Mouse (Mus musculus) hindbrain, embryonic 13.5 days (tissue): ENCODE data around the gene Mc3r. TPM values are rescaled to one million over a fixed set of nuclear protein-coding genes. Genes with fewer than 3 reads are reported as not detected.

Source experiments
- ATAC-seq: fragments of 200-750 bp; cut with Nextera tagmentation; 2 replicates; pipeline ENCODE4 v1.8.0; 2017; ENCODE audit warnings: moderate TSS enrichment; ENCODE audit not compliant: low FRiP score
- H3K27ac ChIP-seq: fragments of 300-500 bp; sonication (generic); 2 replicates; pipeline ENCODE4 v1.5.1; 2015; ENCODE audit warnings: inconsistent platforms, mild to moderate bottlenecking, moderate library complexity
- H3K27me3 ChIP-seq: fragments of 300-500 bp; sonication (generic); 2 replicates; pipeline ENCODE4 v1.6.1; 2015; ENCODE audit warnings: mild to moderate bottlenecking, inconsistent platforms
- H3K36me3 ChIP-seq: fragments of 300-500 bp; sonication (generic); 2 replicates; pipeline ENCODE4 v1.6.1; 2015; ENCODE audit warnings: mild to moderate bottlenecking, inconsistent platforms
- H3K4me1 ChIP-seq: fragments of 300-500 bp; sonication (generic); replicated peaks from 2 replicates; pipeline ENCODE4 v1.6.1; 2015; ENCODE audit warnings: inconsistent platforms
- H3K4me2 ChIP-seq: fragments of 300-500 bp; sonication (generic); 2 replicates; pipeline ENCODE4 v1.6.1; 2015; ENCODE audit warnings: inconsistent platforms, mild to moderate bottlenecking, moderate library complexity
- H3K4me3 ChIP-seq: fragments of 300-500 bp; sonication (generic); 2 replicates; pipeline ENCODE4 v1.5.1; 2015; ENCODE audit warnings: mild to moderate bottlenecking, inconsistent platforms
- H3K9ac ChIP-seq: fragments of 300-500 bp; sonication (generic); 2 replicates; pipeline ENCODE4 v1.6.1; 2015; ENCODE audit warnings: mild to moderate bottlenecking, inconsistent platforms
- H3K9me3 ChIP-seq: fragments of 300-500 bp; sonication (generic); 2 replicates; pipeline ENCODE4 v1.6.1; 2016; ENCODE audit warnings: inconsistent platforms
- WGBS: fragments of 180-500 bp; shearing (Covaris S2); methylation state at CpG from one replicate; pipeline ENCODE4 v1.1.7; 2015; 5-methylcytosine and 5-hydroxymethylcytosine counted together
- polyA plus RNA-seq: library from polyadenylated mRNA; unstranded; fragments of >200 nt; fragmentation: Nextera tagmentation; extraction: Ambion mirVana; gene quantifications from 2 replicates; pipeline ENCODE4 v1.2.1, GENCODE M21; 2015

Gene Mc3r
- polyA plus RNA-seq, 1 experiment from 2014 or later = 0.06 TPM

GRCm38 (mm10) chr2:172257471-172258065 lies 9.3 kb downstream of the Mc3r start:
- H3K4me1 ChIP-seq = 0 out of 2 replicates have a peak, but pooled peaks cover 3% of the 10 kb centered on the region
- ATAC-seq = no peak
- no peak overlapping the region for H3K4me3 ChIP-seq
- H3K9ac ChIP-seq = no peak overlapping the region
- H3K27me3 ChIP-seq = no peaks in the 10 kb centered on the region; the same call in 1 of the 2 replicates
- H3K9me3 ChIP-seq = peaks cover 6% of the 10 kb centered on the region; the same call in 1 of the 2 replicates
- 34% methylated on average over 12 of the region's 12 CpGs for WGBS
- no peak overlapping the region for H3K27ac ChIP-seq
- no peaks in the 10 kb centered on the region for H3K36me3 ChIP-seq
- H3K4me2 ChIP-seq = no peak overlapping the region

GRCm38 (mm10) chr2:172260064-172260463 lies 11.8 kb downstream of the Mc3r start:
- no peak for ATAC-seq
- H3K4me2 ChIP-seq = no peak overlapping the region
- no peaks in the 10 kb centered on the region for H3K36me3 ChIP-seq
- no peak overlapping the region for H3K9ac ChIP-seq
- H3K27ac ChIP-seq = no peak overlapping the region
- 0 out of 2 replicates have a peak, but pooled peaks cover 3% of the 10 kb centered on the region for H3K4me1 ChIP-seq
- no peaks in the 10 kb centered on the region for H3K27me3 ChIP-seq
- peaks cover 6% of the 10 kb centered on the region; the same call in 1 of the 2 replicates for H3K9me3 ChIP-seq
- 87% methylated on average over 5 of the region's 5 CpGs for WGBS
- no peak overlapping the region for H3K4me3 ChIP-seq

GRCm38 (mm10) chr2:172261441-172261840 lies 13.1 kb downstream of the Mc3r start:
- Histone ChIP-seq H3K4me3 (no peak overlapping the region), H3K4me1 (0 out of 2 replicates have a peak, but pooled peaks cover 7% of the 10 kb centered on the region), H3K4me2 (no peak overlapping the region), H3K9me3 (peaks cover 6% of the 10 kb centered on the region; the same call in 1 of the 2 replicates), H3K27ac (no peak overlapping the region), H3K9ac (no peak overlapping the region), H3K27me3 (no peaks in the 10 kb centered on the region), H3K36me3 (no peaks in the 10 kb centered on the region)
- WGBS = 82% methylated on average over 4 of the region's 4 CpGs
- ATAC-seq = no peak

- Histone ChIP-seq H3K9ac (no peak overlapping the region), H3K27ac (no peak overlapping the region)
- WGBS = 90% methylated on average over 6 of the region's 6 CpGs
Observed at GRCm38 (mm10) chr2:172263216-172263615, 14.9 kb downstream of the Mc3r start.

GRCm38 (mm10) chr2:172269907-172270306 lies 21.6 kb downstream of the Mc3r start:
- Histone ChIP-seq H3K9ac (0 out of 2 replicates have a peak overlapping the region, but pooled peaks have one; percentile 39), H3K4me2 (no peak overlapping the region), H3K9me3 (no peaks in the 10 kb centered on the region), H3K27me3 (no peaks in the 10 kb centered on the region), H3K4me1 (peaks cover 26% of the 10 kb centered on the region), H3K4me3 (no peak overlapping the region), H3K36me3 (no peaks in the 10 kb centered on the region), H3K27ac (peak overlapping the region; percentile 83)
- 0 out of 2 replicates have a peak, but pooled peaks have one; percentile 46 for ATAC-seq
- WGBS = 77% methylated on average over 11 of the region's 11 CpGs

More at GRCm38 (mm10) chr2:172263216-172263615, 14.9 kb downstream of the Mc3r start:
- no peak overlapping the region for H3K4me3 ChIP-seq
- no peaks in the 10 kb centered on the region for H3K36me3 ChIP-seq
- no peak overlapping the region for H3K4me2 ChIP-seq
- no peak for ATAC-seq
- no peaks in the 10 kb centered on the region for H3K27me3 ChIP-seq
- H3K4me1 ChIP-seq = 0 out of 2 replicates have a peak, but pooled peaks cover 4% of the 10 kb centered on the region
- peaks cover 6% of the 10 kb centered on the region; the same call in 1 of the 2 replicates for H3K9me3 ChIP-seq

GRCm38 (mm10) chr2:172270485-172270944 lies 22.2 kb downstream of the Mc3r start:
- ATAC-seq = no peak
- Histone ChIP-seq H3K27me3 (no peaks in the 10 kb centered on the region), H3K9me3 (no peaks in the 10 kb centered on the region), H3K9ac (peak overlapping the region; percentile 39; the same call in 1 of the 2 replicates), H3K4me3 (no peak overlapping the region), H3K4me2 (no peak overlapping the region), H3K27ac (peak overlapping the region; percentile 83), H3K36me3 (no peaks in the 10 kb centered on the region), H3K4me1 (peaks cover 26% of the 10 kb centered on the region)
- 33% methylated on average over 9 of the region's 9 CpGs for WGBS

GRCm38 (mm10) chr2:172270974-172271697 lies 22.8 kb downstream of the Mc3r start:
- H3K27me3 ChIP-seq = no peaks in the 10 kb centered on the region
- no peak overlapping the region for H3K4me3 ChIP-seq
- 61% methylated on average over 12 of the region's 12 CpGs for WGBS
- H3K36me3 ChIP-seq = no peaks in the 10 kb centered on the region
- H3K4me2 ChIP-seq = no peak overlapping the region
- 0 out of 2 replicates have a peak, but pooled peaks have one; percentile 33 for ATAC-seq
- peak overlapping the region; percentile 83 for H3K27ac ChIP-seq
- peaks cover 23% of the 10 kb centered on the region for H3K4me1 ChIP-seq
- H3K9me3 ChIP-seq = no peaks in the 10 kb centered on the region
- H3K9ac ChIP-seq = 0 out of 2 replicates have a peak overlapping the region, but pooled peaks have one; percentile 39

GRCm38 (mm10) chr2:172274662-172275061 lies 26.4 kb downstream of the Mc3r start:
- no peak overlapping the region for H3K4me3 ChIP-seq

GRCm38 (mm10) chr2:172276155-172276554 lies 27.9 kb downstream of the Mc3r start:
- Histone ChIP-seq H3K9ac (no peak overlapping the region), H3K27ac (no peak overlapping the region), H3K4me1 (peaks cover 5% of the 10 kb centered on the region), H3K27me3 (no peaks in the 10 kb centered on the region), H3K4me3 (no peak overlapping the region), H3K9me3 (no peaks in the 10 kb centered on the region), H3K4me2 (no peak overlapping the region), H3K36me3 (no peaks in the 10 kb centered on the region)
- no peak for ATAC-seq
- WGBS = 79% methylated on average over 5 of the region's 5 CpGs

More at GRCm38 (mm10) chr2:172274662-172275061, 26.4 kb downstream of the Mc3r start:
- Histone ChIP-seq H3K4me1 (peaks cover 20% of the 10 kb centered on the region), H3K9me3 (no peaks in the 10 kb centered on the region), H3K27ac (no peak overlapping the region), H3K27me3 (no peaks in the 10 kb centered on the region), H3K36me3 (no peaks in the 10 kb centered on the region), H3K4me2 (no peak overlapping the region), H3K9ac (no peak overlapping the region)
- WGBS = 80% methylated on average over 8 of the region's 8 CpGs
- ATAC-seq = no peak

GRCm38 (mm10) chr2:172278979-172279378 lies 30.7 kb downstream of the Mc3r start:
- Histone ChIP-seq H3K9me3 (no peaks in the 10 kb centered on the region), H3K36me3 (no peaks in the 10 kb centered on the region), H3K27me3 (no peaks in the 10 kb centered on the region), H3K27ac (no peak overlapping the region), H3K4me1 (peaks cover 14% of the 10 kb centered on the region), H3K9ac (no peak overlapping the region), H3K4me2 (no peak overlapping the region), H3K4me3 (no peak overlapping the region)
- ATAC-seq = no peak
- WGBS = 83% methylated on average over 3 of the region's 3 CpGs

- H3K27me3 ChIP-seq = no peaks in the 10 kb centered on the region
- no peak overlapping the region for H3K4me3 ChIP-seq
- peaks cover 14% of the 10 kb centered on the region for H3K4me1 ChIP-seq
- peak overlapping the region; percentile 75 for H3K27ac ChIP-seq
- WGBS = 52% methylated on average over 19 of the region's 19 CpGs
- H3K9ac ChIP-seq = no peak overlapping the region
- H3K36me3 ChIP-seq = no peaks in the 10 kb centered on the region
- H3K9me3 ChIP-seq = no peaks in the 10 kb centered on the region
- H3K4me2 ChIP-seq = no peak overlapping the region
- 0 out of 2 replicates have a peak, but pooled peaks have one; percentile 46 for ATAC-seq
Observed at GRCm38 (mm10) chr2:172282071-172282710, 33.9 kb downstream of the Mc3r start.

GRCm38 (mm10) chr2:172287715-172288114 lies 39.4 kb downstream of the Mc3r start:
- Histone ChIP-seq H3K9ac (no peak overlapping the region), H3K36me3 (no peaks in the 10 kb centered on the region), H3K27me3 (no peaks in the 10 kb centered on the region), H3K4me3 (no peak overlapping the region), H3K4me2 (no peak overlapping the region), H3K27ac (no peak overlapping the region), H3K4me1 (peaks cover 13% of the 10 kb centered on the region), H3K9me3 (no peaks in the 10 kb centered on the region)
- ATAC-seq = no peak
- 96% methylated on average over 1 of the region's 1 CpGs for WGBS
